Mouse (Mus musculus) limb, embryonic 15.5 days (tissue): Measurements from ENCODE around the gene Calhm1. TPM values are rescaled to one million over a fixed set of nuclear protein-coding genes. Genes with fewer than 3 reads are reported as not detected.

ENCODE experiments used
- ATAC-seq: fragments of 200-750 bp; cut with Nextera tagmentation; 2 replicates; pipeline ENCODE4 v1.8.0; 2017; ENCODE audit warnings: low read depth, moderate TSS enrichment; ENCODE audit not compliant: insufficient number of reproducible peaks, low FRiP score, low TSS enrichment
- H3K27ac ChIP-seq: fragments of 300-500 bp; sonication (generic); 2 replicates; pipeline ENCODE4 v1.5.1; 2015; ENCODE audit warnings: moderate library complexity, mild to moderate bottlenecking, inconsistent platforms
- H3K27me3 ChIP-seq: fragments of 300-500 bp; sonication (generic); 2 replicates; pipeline ENCODE4 v1.6.1; 2015; ENCODE audit warnings: inconsistent platforms
- H3K36me3 ChIP-seq: fragments of 300-500 bp; sonication (generic); 2 replicates; pipeline ENCODE4 v1.6.1; 2015; ENCODE audit warnings: inconsistent platforms
- H3K4me1 ChIP-seq: fragments of 300-500 bp; sonication (generic); 2 replicates; pipeline ENCODE4 v1.6.1; 2015; ENCODE audit warnings: inconsistent platforms
- H3K4me2 ChIP-seq: fragments of 300-500 bp; sonication (generic); 2 replicates; pipeline ENCODE4 v1.6.1; 2015; ENCODE audit warnings: mild to moderate bottlenecking, inconsistent platforms
- H3K4me3 ChIP-seq: fragments of 300-500 bp; sonication (generic); 2 replicates; pipeline ENCODE4 v1.5.1; 2015; ENCODE audit warnings: mild to moderate bottlenecking, inconsistent platforms
- H3K9ac ChIP-seq: fragments of 300-500 bp; sonication (generic); 2 replicates; pipeline ENCODE4 v1.6.1; 2015; ENCODE audit warnings: inconsistent platforms
- H3K9me3 ChIP-seq: fragments of 300-500 bp; sonication (generic); 2 replicates; pipeline ENCODE4 v1.6.1; 2016; ENCODE audit warnings: inconsistent platforms
- WGBS: fragments of 180-500 bp; shearing (Covaris S2); methylation state at CpG from one replicate; pipeline ENCODE4 v1.1.7; 2015; 5-methylcytosine and 5-hydroxymethylcytosine counted together
- polyA plus RNA-seq: library from polyadenylated mRNA; unstranded; fragments of >200 nt; fragmentation: Nextera tagmentation; extraction: Ambion mirVana; gene quantifications from 2 replicates; pipeline ENCODE4 v1.2.1, GENCODE M21; 2015

The Calhm1 gene
- polyA plus RNA-seq: not detected in 2 replicates

DNA sequence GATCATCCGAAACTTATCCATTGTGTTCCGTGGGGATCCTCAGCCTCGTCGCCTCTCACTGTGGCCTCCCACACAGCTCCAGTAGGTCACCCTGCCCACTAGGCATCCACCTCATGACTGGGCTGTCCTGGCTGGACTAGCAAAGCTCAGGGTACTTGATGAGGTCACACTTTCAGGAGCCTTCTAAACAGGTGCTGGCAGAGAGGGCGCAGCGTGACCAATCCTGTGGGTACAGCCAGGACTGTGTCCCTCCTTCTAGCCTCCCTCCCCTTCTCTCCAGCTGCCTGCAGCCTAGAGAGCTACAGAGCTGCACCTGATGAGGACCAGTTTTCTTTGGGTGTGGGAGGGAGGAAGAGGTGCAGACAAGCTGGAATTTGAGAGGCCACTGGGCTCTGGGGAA is at the start of gene Calhm1:
TSS of gene Calhm1 (minus strand) at position 101 of the 400 bp plus-strand sequence.
- Histone ChIP-seq H3K9ac (no peak within 1 kb of the TSS), H3K36me3 (no peaks in the 10 kb centered on the region), H3K27me3 (no peaks in the 10 kb centered on the region), H3K4me3 (no peak within 1 kb of the TSS), H3K27ac (no peak within 1 kb of the TSS), H3K4me2 (no peak within 1 kb of the TSS), H3K4me1 (peaks cover 3% of the 10 kb centered on the region; the same call in 1 of the 2 replicates), H3K9me3 (no peaks in the 10 kb centered on the region)
- WGBS: 92% methylated on average over 6 of the region's 6 CpGs
- ATAC-seq: no peak

DNA sequence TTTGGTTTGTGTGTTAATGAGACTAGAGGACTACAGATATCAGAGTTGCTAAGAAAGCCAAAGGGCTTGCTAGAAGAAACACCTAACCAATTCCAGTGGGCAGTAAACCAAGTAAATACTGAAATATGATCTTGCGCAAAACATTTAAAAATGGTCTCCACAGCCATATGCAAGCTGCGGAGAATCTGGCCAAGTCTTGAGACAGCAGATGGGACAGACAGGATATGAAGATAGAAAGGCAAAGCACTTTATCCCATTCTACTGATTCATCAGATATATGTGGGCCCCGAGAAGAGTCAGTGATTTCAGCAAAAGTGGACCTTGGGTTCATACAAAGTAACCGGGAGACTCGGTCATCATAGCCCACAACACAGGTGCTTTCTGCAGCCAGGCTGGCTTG is 48.1 kb upstream of the Calhm1 start:
- Histone ChIP-seq H3K27me3 (no peaks in the 10 kb centered on the region), H3K36me3 (no peaks in the 10 kb centered on the region), H3K9ac (no peak overlapping the region), H3K9me3 (no peaks in the 10 kb centered on the region), H3K27ac (no peak overlapping the region), H3K4me3 (no peak overlapping the region), H3K4me2 (no peak overlapping the region), H3K4me1 (0 out of 2 replicates have a peak, but pooled peaks cover 5% of the 10 kb centered on the region)
- no peak for ATAC-seq
- 89% methylated on average over 5 of the region's 5 CpGs for WGBS

DNA sequence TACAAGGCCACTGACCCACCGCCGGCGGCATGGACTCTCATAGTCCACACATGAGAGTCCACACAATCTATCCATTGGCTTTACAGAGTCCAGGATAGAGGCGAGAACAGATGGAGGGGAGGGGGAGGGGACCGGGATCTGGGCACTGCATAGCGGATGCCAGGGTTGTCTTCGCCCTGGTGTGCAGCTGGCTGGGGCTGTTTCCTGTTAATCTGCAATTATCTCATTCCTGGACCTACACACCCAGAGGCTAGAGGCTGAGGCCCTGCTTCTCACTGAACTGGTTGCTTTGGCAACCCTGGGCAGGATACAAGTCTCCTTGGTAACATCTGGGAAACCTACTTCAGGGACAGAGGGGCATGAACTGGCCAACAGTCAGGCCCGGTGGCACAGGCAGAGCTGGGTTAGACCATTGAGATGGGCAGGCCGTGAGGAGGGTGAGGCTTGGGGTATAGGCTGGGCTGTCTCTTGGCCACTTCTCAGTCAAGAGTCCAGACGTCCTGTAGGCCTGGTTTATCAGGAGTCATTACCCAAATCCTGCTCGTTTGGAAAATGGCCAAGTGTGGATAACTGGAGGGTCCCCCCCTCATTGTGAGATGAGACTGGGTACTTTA is 44.6 kb upstream of the Calhm1 start:
- no peak for ATAC-seq
- Histone ChIP-seq H3K4me2 (no peak overlapping the region), H3K9ac (no peak overlapping the region), H3K27ac (no peak overlapping the region), H3K36me3 (no peaks in the 10 kb centered on the region), H3K27me3 (no peaks in the 10 kb centered on the region), H3K4me1 (0 out of 2 replicates have a peak, but pooled peaks cover 7% of the 10 kb centered on the region), H3K9me3 (no peaks in the 10 kb centered on the region), H3K4me3 (no peak overlapping the region)
- 55% methylated on average over 11 of the region's 11 CpGs for WGBS

DNA sequence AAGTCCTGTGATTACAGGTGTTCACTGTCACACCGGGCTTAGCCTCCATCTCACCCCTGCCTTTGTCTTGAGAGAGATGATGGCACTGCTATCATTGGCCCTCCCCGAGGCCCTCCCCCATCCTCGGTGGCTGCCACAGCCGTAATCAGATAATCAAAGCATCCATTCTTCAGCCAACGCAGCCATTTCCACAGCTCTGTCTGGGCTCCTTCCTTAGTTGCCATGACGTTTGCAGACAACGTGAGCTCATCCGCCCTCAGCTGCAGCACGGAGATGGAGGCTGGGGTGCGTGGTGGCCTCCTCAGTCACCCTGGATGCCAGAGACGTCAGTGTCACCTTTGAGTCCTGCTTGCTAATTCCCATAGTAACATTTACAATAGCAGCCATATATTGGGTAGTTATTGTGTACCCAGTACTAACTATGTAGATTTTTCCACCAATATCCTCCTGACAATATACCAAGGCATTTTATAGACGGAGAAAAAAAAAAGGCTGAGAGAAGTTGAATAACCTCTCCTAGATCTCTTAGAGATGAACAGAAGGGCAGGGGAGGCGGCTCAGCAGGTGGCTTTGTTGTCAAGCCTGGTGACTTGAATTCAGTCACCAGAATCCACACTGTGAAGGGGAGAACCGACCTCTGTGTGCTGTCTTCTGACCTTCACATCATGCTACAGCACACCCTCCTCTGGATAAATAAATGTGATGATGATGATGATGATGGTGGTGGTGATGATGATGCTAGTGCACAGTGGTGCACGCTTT is 42.6 kb upstream of the Calhm1 start:
- Histone ChIP-seq H3K27me3 (0 out of 2 replicates have a peak, but pooled peaks cover under 1% of the 10 kb centered on the region), H3K4me1 (0 out of 2 replicates have a peak, but pooled peaks cover 7% of the 10 kb centered on the region), H3K9me3 (no peaks in the 10 kb centered on the region), H3K36me3 (no peaks in the 10 kb centered on the region), H3K9ac (no peak overlapping the region), H3K4me2 (no peak overlapping the region), H3K27ac (no peak overlapping the region), H3K4me3 (no peak overlapping the region)
- WGBS: 58% methylated on average over 15 of the region's 15 CpGs
- no peak for ATAC-seq

DNA sequence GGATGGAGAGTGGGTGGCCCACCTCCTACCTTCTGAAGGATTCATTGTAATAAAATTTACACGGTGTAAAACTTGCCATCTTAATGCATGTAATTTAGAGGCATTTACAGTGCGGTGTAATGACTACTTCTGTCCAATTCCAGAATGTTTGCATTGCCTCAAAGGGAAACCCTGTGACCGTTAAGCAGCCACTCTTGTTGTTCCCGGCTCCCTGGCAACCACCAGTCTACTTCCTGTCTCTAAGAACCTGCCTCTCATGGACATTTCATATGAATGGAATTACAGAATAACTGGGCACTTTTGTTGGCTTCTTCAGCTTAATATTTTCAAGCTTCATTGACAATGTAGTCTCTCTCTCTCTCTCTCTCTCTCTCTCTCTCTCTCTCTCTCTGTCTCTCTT is 40.7 kb upstream of the Calhm1 start:
- H3K4me1 ChIP-seq: peaks cover 9% of the 10 kb centered on the region
- no peak overlapping the region for H3K4me3 ChIP-seq
- peaks cover 17% of the 10 kb centered on the region for H3K27me3 ChIP-seq
- 29% methylated on average over 4 of the region's 4 CpGs for WGBS
- no peak overlapping the region for H3K9ac ChIP-seq
- no peaks in the 10 kb centered on the region for H3K36me3 ChIP-seq
- ATAC-seq: no peak
- no peak overlapping the region for H3K4me2 ChIP-seq
- no peak overlapping the region for H3K27ac ChIP-seq
- no peaks in the 10 kb centered on the region for H3K9me3 ChIP-seq

DNA sequence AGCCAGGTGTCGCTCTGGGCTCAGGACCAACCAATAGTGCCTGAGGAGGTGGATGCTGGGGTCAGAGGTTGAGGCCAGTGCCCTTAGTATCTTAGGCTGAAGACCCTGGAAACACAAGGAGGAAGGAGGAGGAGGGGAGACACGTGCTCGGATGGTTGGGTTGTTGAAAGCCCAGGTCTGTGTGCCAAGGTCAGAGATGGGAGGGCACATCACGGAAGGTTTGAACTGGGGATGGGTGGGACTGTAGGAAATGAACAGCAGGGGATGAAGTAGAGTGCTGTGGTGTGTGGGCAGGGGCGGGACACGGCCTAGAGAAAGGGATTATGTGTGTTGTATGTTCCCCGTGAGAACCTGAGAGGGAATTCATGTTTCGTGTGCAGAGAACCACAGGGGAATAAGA is 40.2 kb upstream of the Calhm1 start:
- WGBS: 52% methylated on average over 8 of the region's 8 CpGs
- H3K4me2 ChIP-seq: no peak overlapping the region
- no peak for ATAC-seq

DNA sequence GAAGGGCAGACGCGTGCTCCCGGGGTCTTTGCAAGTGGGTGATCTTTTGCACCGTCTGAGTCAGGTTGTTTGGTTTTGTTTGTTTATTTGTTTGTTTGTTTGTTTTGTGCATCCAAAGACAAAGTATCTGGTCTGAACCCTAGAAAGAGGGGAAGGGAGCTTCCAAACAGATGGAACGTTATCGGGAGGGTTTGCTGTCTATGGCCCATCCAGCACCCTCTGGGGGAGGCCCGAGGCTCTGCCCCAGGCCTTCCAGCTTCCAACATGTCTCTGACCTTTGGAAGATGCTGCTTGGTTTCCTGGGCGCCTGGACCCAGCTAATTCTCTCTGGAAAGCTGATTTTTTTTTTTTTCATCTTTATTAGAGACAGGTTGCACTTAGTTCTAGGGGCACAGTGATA is 36.0 kb upstream of the Calhm1 start:
- no peak overlapping the region for H3K9ac ChIP-seq
- peaks cover 28% of the 10 kb centered on the region for H3K27me3 ChIP-seq
- H3K27ac ChIP-seq: no peak overlapping the region
- no peaks in the 10 kb centered on the region for H3K36me3 ChIP-seq
- H3K4me1 ChIP-seq: peaks cover 14% of the 10 kb centered on the region
- H3K9me3 ChIP-seq: no peaks in the 10 kb centered on the region
- WGBS: 19% methylated on average over 8 of the region's 8 CpGs
- H3K4me3 ChIP-seq: peak overlapping the region; percentile 69; the same call in 1 of the 2 replicates
- ATAC-seq: no peak
- H3K4me2 ChIP-seq: peak overlapping the region; percentile 99

More for the DNA sequence above, 40.2 kb upstream of the Calhm1 start:
- Histone ChIP-seq H3K9ac (no peak overlapping the region), H3K4me1 (peaks cover 14% of the 10 kb centered on the region), H3K27me3 (peaks cover 22% of the 10 kb centered on the region), H3K4me3 (no peak overlapping the region), H3K36me3 (no peaks in the 10 kb centered on the region), H3K9me3 (no peaks in the 10 kb centered on the region), H3K27ac (no peak overlapping the region)

DNA sequence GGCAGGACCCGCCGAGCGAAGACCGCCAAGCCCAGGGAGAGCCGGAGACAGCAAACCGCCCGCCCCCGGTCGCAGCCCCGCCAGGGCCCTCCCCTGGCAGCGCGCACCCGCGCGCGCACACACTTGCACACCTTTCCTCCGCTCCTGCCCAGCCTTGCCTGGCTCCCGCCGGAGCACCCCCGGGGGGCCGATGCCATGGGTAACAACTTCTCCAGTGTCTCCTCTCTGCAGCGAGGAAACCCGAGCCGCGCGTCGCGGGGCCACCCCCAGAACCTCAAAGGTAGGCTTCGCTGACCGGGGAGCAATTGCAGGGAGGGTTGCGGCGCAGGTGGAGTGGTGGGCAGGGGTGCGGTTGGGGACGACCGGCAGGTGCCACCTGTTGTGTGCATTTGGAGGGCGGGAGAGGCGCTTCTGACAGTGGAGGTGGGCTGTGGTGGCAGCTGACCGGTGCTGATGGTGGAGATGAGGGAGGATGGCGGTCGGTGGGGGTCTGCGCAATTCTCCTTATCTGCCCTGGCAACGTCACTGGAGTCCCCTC is 35.3 kb upstream of the Calhm1 start:
- peak overlapping the region; percentile 99 for H3K4me2 ChIP-seq
- no peaks in the 10 kb centered on the region for H3K36me3 ChIP-seq
- peaks cover 14% of the 10 kb centered on the region for H3K4me1 ChIP-seq
- no peak overlapping the region for H3K27ac ChIP-seq
- no peaks in the 10 kb centered on the region for H3K9me3 ChIP-seq
- H3K9ac ChIP-seq: peak overlapping the region; percentile 63
- ATAC-seq: no peak
- H3K27me3 ChIP-seq: peaks cover 28% of the 10 kb centered on the region
- peak overlapping the region; percentile 69 for H3K4me3 ChIP-seq
- WGBS: under 1% methylated on average over 42 of the region's 42 CpGs

DNA sequence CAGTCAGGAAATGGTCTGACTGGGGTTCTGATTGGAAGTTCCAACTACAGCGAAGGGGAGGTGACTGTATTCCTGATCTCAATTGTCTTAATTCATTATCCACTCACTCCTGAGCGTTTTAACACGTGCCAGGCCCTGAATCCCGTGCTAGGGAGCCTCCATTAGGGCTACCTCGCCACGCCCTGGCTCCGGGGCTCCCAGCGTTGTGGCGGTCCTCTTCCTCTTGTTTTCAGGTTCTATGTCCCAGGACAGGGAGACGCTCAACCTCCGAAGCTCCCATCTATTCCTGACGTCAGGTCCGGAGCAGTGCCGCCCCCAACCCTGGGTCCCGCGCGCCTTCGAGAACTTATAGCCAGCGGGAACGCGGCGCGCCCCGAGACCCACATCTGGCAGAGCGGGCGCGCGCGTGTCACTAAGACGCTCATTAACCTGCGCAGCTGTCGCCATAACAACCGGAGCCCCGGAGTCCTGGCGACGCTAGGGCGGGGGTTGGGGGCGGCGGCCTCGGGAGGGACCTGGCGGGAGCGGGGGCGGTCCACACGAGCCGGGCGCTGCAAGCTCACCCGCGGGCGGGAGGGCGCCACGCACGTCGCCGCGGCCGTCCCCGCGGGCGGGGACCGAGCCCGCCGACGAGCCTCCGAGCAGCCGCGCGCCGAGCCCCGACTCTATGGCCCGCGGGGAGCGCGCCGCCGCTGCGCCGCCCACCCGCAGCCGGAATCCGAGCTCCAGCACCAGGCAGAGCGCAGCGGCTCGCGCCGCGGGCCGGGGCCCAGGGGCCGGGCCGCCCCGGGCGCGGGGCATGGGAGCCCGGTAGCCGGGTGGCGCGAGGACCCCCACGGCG is 34.6 kb upstream of the Calhm1 start, which contains the start of gene Neurl1a:
TSS of gene Neurl1a (plus strand) at position 390 of the 841 bp plus-strand sequence.
- Histone ChIP-seq H3K27me3 (peaks cover 28% of the 10 kb centered on the region), H3K9me3 (no peaks in the 10 kb centered on the region), H3K4me3 (peak within 1 kb of the TSS; percentile 69), H3K4me1 (peaks cover 14% of the 10 kb centered on the region), H3K36me3 (no peaks in the 10 kb centered on the region), H3K4me2 (peak within 1 kb of the TSS; percentile 99), H3K27ac (no peak within 1 kb of the TSS), H3K9ac (peak within 1 kb of the TSS; percentile 63)
- peak; percentile 74 for ATAC-seq
- WGBS: under 1% methylated on average over 82 of the region's 98 CpGs

DNA sequence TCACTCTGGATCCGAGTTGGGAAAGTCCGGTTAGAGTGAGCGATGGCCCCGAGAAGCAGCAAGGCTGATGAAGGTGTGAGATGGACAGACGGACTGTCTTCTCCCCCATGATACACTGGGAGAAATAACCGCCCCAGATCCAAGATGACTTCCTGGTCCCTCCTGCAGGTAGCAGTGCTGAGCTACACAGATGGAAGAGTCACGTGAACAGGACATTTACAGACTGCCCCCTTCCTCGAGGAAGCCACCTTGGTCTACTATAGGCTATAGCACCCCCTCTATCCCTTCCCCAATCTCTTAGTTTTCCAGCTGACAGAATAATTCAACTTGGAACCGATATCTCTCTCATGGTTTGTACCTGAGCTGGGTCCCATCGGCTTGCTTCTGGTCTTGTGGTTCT is 33.9 kb upstream of the Calhm1 start:
- 21% methylated on average over 10 of the region's 10 CpGs for WGBS
- Histone ChIP-seq H3K4me1 (peaks cover 14% of the 10 kb centered on the region), H3K9ac (no peak overlapping the region), H3K4me2 (peak overlapping the region; percentile 99), H3K4me3 (peak overlapping the region; percentile 69), H3K27ac (no peak overlapping the region), H3K27me3 (peaks cover 28% of the 10 kb centered on the region), H3K9me3 (no peaks in the 10 kb centered on the region), H3K36me3 (no peaks in the 10 kb centered on the region)
- ATAC-seq: no peak

DNA sequence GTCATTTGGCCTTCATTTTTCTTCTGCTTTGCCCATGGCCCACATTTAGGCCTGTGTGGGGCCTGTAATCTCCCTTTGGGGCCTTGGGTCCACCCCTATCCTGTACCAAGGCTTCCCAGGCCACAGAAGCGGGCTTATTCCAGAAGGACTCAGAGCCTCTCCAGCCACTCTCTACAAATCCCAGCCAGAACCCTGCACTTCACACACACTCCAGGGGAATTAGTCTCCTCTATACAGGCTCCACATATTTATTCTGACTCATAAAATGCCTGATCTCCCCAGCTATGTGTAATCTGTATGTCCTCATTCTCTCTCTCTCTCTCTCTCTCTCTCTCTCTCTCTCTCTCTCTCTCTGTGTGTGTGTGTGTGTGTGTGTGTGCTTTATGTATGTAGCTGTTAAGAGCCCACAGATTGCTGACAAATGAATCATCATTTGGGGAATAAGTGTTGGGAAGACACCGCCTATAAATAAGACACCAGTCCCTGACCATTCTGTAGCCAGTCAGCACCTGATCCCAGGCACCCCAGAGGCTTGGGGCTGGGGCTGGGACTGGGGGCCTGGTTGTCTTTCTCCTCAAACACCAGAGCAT is 33.0 kb upstream of the Calhm1 start:
- no peak for ATAC-seq
- peaks cover 14% of the 10 kb centered on the region for H3K4me1 ChIP-seq
- 84% methylated on average over 2 of the region's 2 CpGs for WGBS

More for the DNA sequence above, 33.0 kb upstream of the Calhm1 start:
- H3K27me3 ChIP-seq: peaks cover 28% of the 10 kb centered on the region
- H3K4me3 ChIP-seq: no peak overlapping the region
- no peak overlapping the region for H3K27ac ChIP-seq
- no peak overlapping the region for H3K4me2 ChIP-seq
- no peaks in the 10 kb centered on the region for H3K9me3 ChIP-seq
- no peak overlapping the region for H3K9ac ChIP-seq
- H3K36me3 ChIP-seq: no peaks in the 10 kb centered on the region
